Mouse (Mus musculus) liver, postnatal 0 days (tissue): Measurements from ENCODE around the gene Dlg4. TPM values are rescaled to one million over a fixed set of nuclear protein-coding genes. Genes with fewer than 3 reads are reported as not detected.
"Not testable (repeated sequence)": the region's sequence is repeated elsewhere in the genome, so short reads cannot be mapped to it uniquely, and the experiment has no call there.

Experiments used
- ATAC-seq: fragments of 200-750 bp; cut with Nextera tagmentation; 2 replicates; pipeline ENCODE4 v1.8.0; 2017; ENCODE audit warnings: mild to moderate bottlenecking, moderate library complexity
- DNase-seq: peaks from one replicate; pipeline ENCODE4 v3.0.0-alpha.2; 2016
- H3K27ac ChIP-seq: fragments of 300-500 bp; sonication (generic); 2 replicates; pipeline ENCODE4 v1.5.1; 2014; ENCODE audit warnings: antibody characterized with exemption, moderate library complexity, mild to moderate bottlenecking, low read depth
- H3K27me3 ChIP-seq: fragments of 300-500 bp; sonication (generic); 2 replicates; pipeline ENCODE4 v1.6.1; 2014; ENCODE audit warnings: low read length, control low read depth, mixed read lengths; ENCODE audit not compliant: insufficient read depth
- H3K36me3 ChIP-seq: fragments of 300-500 bp; sonication (generic); replicated peaks from 2 replicates; pipeline ENCODE4 v1.6.1; 2014; ENCODE audit warnings: mild to moderate bottlenecking, control low read depth, low read length, moderate library complexity, mixed read lengths; ENCODE audit not compliant: insufficient read depth
- H3K4me1 ChIP-seq: fragments of 300-500 bp; sonication (generic); 2 replicates; pipeline ENCODE4 v1.6.1; 2014; ENCODE audit warnings: antibody characterized with exemption, mild to moderate bottlenecking, control low read depth; ENCODE audit not compliant: insufficient read depth
- H3K4me2 ChIP-seq: fragments of 300-500 bp; sonication (generic); 2 replicates; pipeline ENCODE4 v1.6.1; 2014; ENCODE audit warnings: low read depth, mild to moderate bottlenecking, low read length, moderate library complexity, mixed read lengths
- H3K4me3 ChIP-seq: fragments of 300-500 bp; sonication (generic); 2 replicates; pipeline ENCODE4 v1.5.1; 2014; ENCODE audit warnings: low read depth, low read length
- H3K9ac ChIP-seq: fragments of 300-500 bp; sonication (generic); replicated peaks from 2 replicates; pipeline ENCODE4 v1.6.1; 2014; ENCODE audit warnings: mild to moderate bottlenecking, moderate library complexity
- H3K9me3 ChIP-seq: fragments of 300-500 bp; sonication (generic); 2 replicates; pipeline ENCODE4 v1.6.1; 2016; ENCODE audit warnings: mild to moderate bottlenecking, control low read depth, low read length, mixed read lengths
- CTCF ChIP-seq: sonication (generic); IDR thresholded peaks from 2 replicates; pipeline ENCODE4 v1.5.1; 2016; ENCODE audit warnings: antibody characterized with exemption, low read depth
- EP300 ChIP-seq: IDR thresholded peaks from 2 replicates; pipeline ENCODE4 v1.6.1; 2016; ENCODE audit warnings: antibody characterized with exemption, low read depth, mild to moderate bottlenecking
- WGBS: fragments of 180-500 bp; shearing (Covaris S2); extraction: QIAGEN DNeasy Blood & Tissue Kit; methylation state at CpG from one replicate; pipeline ENCODE4 v1.1.7; 2014; ENCODE audit not compliant: insufficient replicate concordance; 5-methylcytosine and 5-hydroxymethylcytosine counted together
- polyA plus RNA-seq: library from polyadenylated mRNA; unstranded; fragments of >200 nt; fragmentation: Nextera tagmentation; extraction: Ambion mirVana; gene quantifications from 2 replicates; pipeline ENCODE4 v1.2.1, GENCODE M21; 2015

The Dlg4 gene
- polyA plus RNA-seq, 1 experiment from 2014 or later, result 0.61 TPM

DNA sequence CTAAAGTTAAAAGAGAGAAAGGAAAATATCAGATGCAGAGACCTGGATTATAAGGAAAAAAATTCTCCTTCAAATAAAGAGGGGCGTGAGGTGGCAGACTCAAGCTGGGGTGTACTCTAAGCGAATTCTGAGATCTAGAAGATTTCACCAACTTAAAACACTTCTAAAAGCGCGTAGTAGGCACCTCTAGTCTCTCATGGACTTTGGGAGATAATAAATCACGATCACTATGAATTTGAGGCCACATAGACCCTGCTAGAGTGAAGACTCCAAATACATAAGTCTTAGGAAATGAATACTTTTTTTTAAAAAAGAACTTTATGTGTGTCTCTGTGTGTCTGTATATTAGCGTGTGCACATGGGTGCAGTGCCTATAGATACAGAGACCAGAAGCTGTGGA lies 1.1 kb upstream of the Dlg4 start:
- Histone ChIP-seq H3K27me3 (no peaks in the 10 kb centered on the region), H3K4me3 (peak overlapping the region; percentile 77; the same call in 1 of the 2 replicates), H3K4me1 (peaks cover 16% of the 10 kb centered on the region), H3K27ac (no peak overlapping the region), H3K36me3 (peaks cover 27% of the 10 kb centered on the region), H3K9me3 (no peaks in the 10 kb centered on the region), H3K4me2 (peak overlapping the region; percentile 90), H3K9ac (no peak overlapping the region)
- DNase-seq (no peak), ATAC-seq (no peak)
- TF ChIP-seq CTCF, result no peak
- no peak for TF ChIP-seq EP300
- 62% methylated on average over 6 of the region's 6 CpGs for WGBS

DNA sequence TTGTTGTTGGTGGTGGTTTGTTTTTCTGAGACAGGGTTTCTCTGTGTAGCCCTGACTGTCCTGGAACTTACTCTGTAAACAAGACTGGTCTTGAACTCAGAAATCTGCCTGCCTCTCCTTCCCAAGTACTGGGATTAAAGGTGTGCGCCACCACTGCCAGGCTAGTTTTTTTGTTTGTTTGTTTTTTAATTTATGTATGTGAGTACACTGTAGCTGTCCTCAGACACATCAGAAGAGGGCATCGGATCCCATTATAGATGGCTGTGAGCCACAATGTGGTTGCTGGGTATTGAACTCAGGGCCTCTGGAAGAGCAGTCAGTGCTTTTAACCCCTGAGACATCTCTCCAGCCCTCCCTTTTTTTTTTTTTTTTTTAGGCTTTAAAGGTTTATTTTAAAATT lies 565 bp upstream of the Dlg4 start:
- DNase-seq, result not testable (repeated sequence)

DNA sequence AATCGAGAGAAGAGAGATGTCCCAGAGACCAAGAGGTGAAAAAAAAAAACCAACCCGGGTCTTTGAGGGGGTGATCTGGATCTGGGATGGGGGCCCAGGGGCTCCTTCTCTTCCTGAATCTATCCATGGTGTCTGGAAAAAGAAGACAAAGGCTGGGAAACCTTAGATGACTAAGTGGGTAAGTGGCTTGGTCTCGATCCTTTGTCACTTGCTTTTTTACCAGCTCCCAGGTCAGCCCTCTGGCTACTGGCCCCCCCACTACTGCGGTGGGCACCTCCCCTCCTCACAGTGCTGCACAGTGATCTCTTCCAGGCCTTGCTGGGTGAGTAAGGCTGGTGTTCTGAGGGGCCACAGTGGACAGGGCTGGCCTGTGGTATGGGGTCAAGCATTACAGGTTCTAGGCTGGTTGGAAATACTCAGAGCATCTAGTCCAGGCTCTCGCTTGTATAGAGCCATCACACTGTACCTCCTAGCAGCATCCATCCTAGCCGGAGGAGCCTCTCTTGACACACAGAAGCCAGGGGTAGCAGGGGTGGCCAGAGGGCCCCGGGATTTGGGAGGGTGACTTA lies 541 bp downstream of the Dlg4 start:
- Histone ChIP-seq H3K27me3 (no peaks in the 10 kb centered on the region), H3K9me3 (no peaks in the 10 kb centered on the region), H3K9ac (no peak overlapping the region), H3K4me3 (no peak overlapping the region), H3K4me1 (peaks cover 22% of the 10 kb centered on the region), H3K36me3 (peaks cover 12% of the 10 kb centered on the region), H3K27ac (no peak overlapping the region), H3K4me2 (no peak overlapping the region)
- ATAC-seq (no peak), DNase-seq (no peak)
- 59% methylated on average over 7 of the region's 7 CpGs for WGBS
- TF ChIP-seq EP300 (no peak), CTCF (no peak)

More for the DNA sequence above, 565 bp upstream of the Dlg4 start:
- H3K4me2 ChIP-seq, H3K27me3 ChIP-seq, H3K4me3 ChIP-seq, H3K27ac ChIP-seq, H3K9me3 ChIP-seq, H3K9ac ChIP-seq, ATAC-seq: not testable (repeated sequence)
- Histone ChIP-seq H3K4me1 (peaks cover 20% of the 10 kb centered on the region), H3K36me3 (peaks cover 23% of the 10 kb centered on the region)
- WGBS, result 69% methylated on average over 2 of the region's 2 CpGs

DNA sequence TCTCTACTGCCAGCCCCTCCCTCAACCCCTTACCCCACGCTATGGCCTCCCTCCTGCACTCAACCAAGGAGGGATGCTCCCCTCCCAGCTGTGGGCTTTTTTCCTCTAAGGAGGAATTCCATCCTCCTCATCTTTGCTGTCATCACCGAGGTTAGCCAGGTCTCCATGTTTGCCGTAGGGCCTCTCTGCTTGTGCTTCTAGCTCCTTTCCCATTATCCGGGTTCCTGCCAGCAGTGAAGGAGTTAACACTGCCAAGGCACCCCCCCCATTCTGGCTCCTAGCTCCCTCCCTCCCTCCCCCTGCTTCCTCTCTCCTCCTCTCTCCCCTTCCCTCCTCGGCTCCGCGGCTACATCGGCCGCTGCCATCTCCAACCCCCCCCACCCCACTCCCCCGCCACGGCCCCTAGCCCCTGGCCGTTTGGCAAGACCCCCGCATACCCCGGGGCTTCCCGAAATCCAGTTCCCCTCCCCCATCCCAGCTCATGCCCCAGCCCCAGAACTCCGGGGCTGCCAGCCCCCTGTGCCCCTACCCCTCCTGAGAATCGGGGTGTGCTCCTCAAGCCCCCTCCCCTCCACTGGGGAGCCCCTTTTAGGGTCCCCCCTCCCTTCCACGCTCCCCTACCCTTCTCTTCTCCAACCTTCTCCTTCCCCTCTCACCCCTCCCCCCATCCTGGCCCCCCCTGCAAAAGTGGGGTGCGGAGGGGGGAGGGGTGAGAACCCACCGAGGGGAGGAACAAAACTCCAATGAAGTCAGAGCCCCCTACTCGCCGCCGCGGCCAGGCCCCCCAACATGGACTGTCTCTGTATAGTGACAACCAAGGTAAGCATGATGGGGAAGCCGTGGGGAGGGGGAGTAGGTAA lies 1.6 kb downstream of the Dlg4 start:
- Histone ChIP-seq H3K9ac (peak overlapping the region; percentile 57), H3K4me3 (peak overlapping the region; percentile 45), H3K9me3 (no peaks in the 10 kb centered on the region), H3K4me2 (peak overlapping the region; percentile 73), H3K4me1 (peaks cover 22% of the 10 kb centered on the region), H3K27me3 (0 out of 2 replicates have a peak, but pooled peaks cover 4% of the 10 kb centered on the region), H3K36me3 (peaks cover 2% of the 10 kb centered on the region; the same call in 1 of the 2 replicates), H3K27ac (peak overlapping the region; percentile 39; the same call in 1 of the 2 replicates)
- no peak for TF ChIP-seq CTCF
- no peak for TF ChIP-seq EP300
- 5% methylated on average over 25 of the region's 25 CpGs for WGBS
- DNase-seq (no peak), ATAC-seq (no peak)

DNA sequence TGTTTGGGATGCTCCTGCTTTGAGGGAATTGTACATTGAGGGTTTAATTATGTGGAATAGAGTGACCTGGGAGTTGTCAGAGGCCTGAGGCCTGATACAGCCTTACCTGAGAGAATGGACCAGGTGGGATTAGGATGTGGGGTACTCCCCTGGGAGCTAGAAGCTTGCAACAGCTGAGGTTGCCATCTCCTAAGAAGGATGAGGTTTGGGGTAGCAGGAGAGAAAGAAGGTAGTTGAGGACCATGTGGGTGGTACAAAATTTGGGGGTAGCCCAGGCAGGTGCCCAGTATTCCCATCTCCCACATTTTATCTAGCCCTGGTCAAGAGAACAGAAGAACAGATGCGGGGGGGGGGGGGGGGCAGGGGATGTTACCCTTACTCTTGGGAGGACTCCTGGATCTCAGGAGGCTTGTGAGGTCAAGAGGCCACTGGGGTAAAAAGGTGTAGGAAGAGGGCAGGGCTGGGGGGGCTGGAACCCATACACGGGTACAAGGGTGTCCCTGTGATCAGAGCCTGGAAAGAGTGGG lies 2.8 kb downstream of the Dlg4 start:
- no peak for TF ChIP-seq CTCF
- no peak for TF ChIP-seq EP300
- Histone ChIP-seq H3K9ac (no peak overlapping the region), H3K4me2 (no peak overlapping the region), H3K4me3 (no peak overlapping the region), H3K27me3 (peaks cover 14% of the 10 kb centered on the region; the same call in 1 of the 2 replicates), H3K4me1 (peaks cover 20% of the 10 kb centered on the region), H3K36me3 (no peaks in the 10 kb centered on the region), H3K27ac (no peak overlapping the region), H3K9me3 (no peaks in the 10 kb centered on the region)
- DNase-seq (no peak), ATAC-seq (no peak)
- WGBS, result 21% methylated on average over 1 of the region's 2 CpGs

DNA sequence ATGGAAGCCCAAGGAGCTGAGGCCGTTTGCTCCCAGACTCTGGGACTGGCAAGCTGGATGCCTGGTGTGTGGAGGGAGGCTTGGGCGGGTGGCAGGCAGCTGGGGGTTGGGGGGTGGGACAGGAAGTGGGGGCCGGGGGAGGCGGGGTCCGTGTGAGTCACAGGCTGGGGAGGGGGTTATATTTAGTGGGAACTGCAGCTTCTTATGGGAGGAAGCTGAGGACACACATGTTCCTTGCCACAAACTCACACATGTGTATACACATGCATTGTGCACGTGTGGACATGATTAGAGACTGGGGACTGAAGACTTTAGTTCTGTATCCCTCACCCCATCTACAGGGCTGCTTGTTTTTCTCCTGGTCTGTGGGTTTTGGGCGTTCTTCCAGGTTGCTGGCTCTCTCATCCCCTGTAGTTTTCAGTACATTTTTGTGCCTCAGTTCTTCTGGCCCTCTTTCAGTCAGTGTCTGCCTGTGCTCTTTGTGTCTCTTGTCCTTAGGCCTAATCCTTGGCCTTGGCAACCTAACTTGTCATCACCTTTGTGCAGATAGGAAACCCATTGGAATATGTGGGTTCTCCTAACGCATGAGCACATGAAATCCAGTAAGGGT lies 3.4 kb downstream of the Dlg4 start:
- Histone ChIP-seq H3K9ac (no peak overlapping the region), H3K27ac (no peak overlapping the region), H3K9me3 (no peaks in the 10 kb centered on the region), H3K4me3 (no peak overlapping the region), H3K4me1 (peaks cover 16% of the 10 kb centered on the region), H3K4me2 (0 out of 2 replicates have a peak overlapping the region, but pooled peaks have one; percentile 76), H3K27me3 (peaks cover 14% of the 10 kb centered on the region; the same call in 1 of the 2 replicates), H3K36me3 (no peaks in the 10 kb centered on the region)
- DNase-seq (no peak), ATAC-seq (no peak)
- WGBS, result 36% methylated on average over 8 of the region's 8 CpGs
- no peak for TF ChIP-seq CTCF
